Mouse (Mus musculus) liver, embryonic 14.5 days (tissue): ENCODE measurements at regions not wholly inside any gene's neighbourhood (a gene's known extent, or its start where the extent isn't known, plus 50 kb on each side); places are given as distances from the start of the nearest gene placed in this dataset.

ENCODE experiments used
- ATAC-seq: fragments of 200-750 bp; cut with Nextera tagmentation; 2 replicates; pipeline ENCODE4 v1.8.0; 2017; ENCODE audit warnings: moderate number of reproducible peaks, mild to moderate bottlenecking, moderate library complexity; ENCODE audit not compliant: insufficient read depth
- DNase-seq, 3 experiments: peaks; one replicate each; pipeline ENCODE4 v3.0.0-alpha.2; 2012 to 2013; ENCODE audit warnings: low read depth in 3 of 3, low spot score in 3 of 3
- H3K27ac ChIP-seq: fragments of 300-500 bp; sonication (generic); 2 replicates; pipeline ENCODE4 v1.5.1; 2014; ENCODE audit warnings: moderate library complexity, mild to moderate bottlenecking, control low read depth, inconsistent platforms
- H3K27me3 ChIP-seq: fragments of 300-500 bp; sonication (generic); 2 replicates; pipeline ENCODE4 v1.6.1; 2014; ENCODE audit warnings: mild to moderate bottlenecking, low read length, moderate library complexity; ENCODE audit not compliant: control insufficient read depth, insufficient read depth
- H3K36me3 ChIP-seq: fragments of 300-500 bp; sonication (generic); replicated peaks from 2 replicates; pipeline ENCODE4 v1.6.1; 2014; ENCODE audit warnings: low read depth; ENCODE audit not compliant: control insufficient read depth, insufficient read depth
- H3K4me1 ChIP-seq, 2 experiments: fragments of 200-500 bp in 1 of 2; fragments of 300-500 bp in 1 of 2; sonication (generic) in 1 of 2; replicated peaks; 2 replicates each; pipeline ENCODE4 v1.6.1; 2012 to 2014; ENCODE audit warnings: antibody characterized with exemption in 1 of 2, inconsistent platforms in 1 of 2, low read length in 1 of 2; ENCODE audit not compliant: control insufficient read depth in 2 of 2, insufficient read depth in 2 of 2
- H3K4me2 ChIP-seq: fragments of 300-500 bp; sonication (generic); 2 replicates; pipeline ENCODE4 v1.6.1; 2014; ENCODE audit warnings: low read depth, mild to moderate bottlenecking, control low read depth, moderate library complexity
- H3K4me3 ChIP-seq, 2 experiments: fragments of 200-500 bp in 1 of 2; fragments of 300-500 bp in 1 of 2; sonication (generic) in 1 of 2; 2 replicates each; pipeline ENCODE4 v1.5.1; 2012 to 2014; ENCODE audit warnings: low read depth in 2 of 2, low read length in 2 of 2, mild to moderate bottlenecking in 2 of 2, control low read depth in 1 of 2, inconsistent platforms in 1 of 2, moderate library complexity in 1 of 2; ENCODE audit not compliant: insufficient read depth in 1 of 2
- H3K9ac ChIP-seq: fragments of 300-500 bp; sonication (generic); replicated peaks from 2 replicates; pipeline ENCODE4 v1.6.1; 2014; ENCODE audit warnings: mild to moderate bottlenecking, control low read depth, moderate library complexity
- H3K9me3 ChIP-seq: fragments of 300-500 bp; sonication (generic); 2 replicates; pipeline ENCODE4 v1.6.1; 2016; ENCODE audit warnings: low read length, mixed read lengths; ENCODE audit not compliant: control insufficient read depth
- CTCF ChIP-seq: IDR thresholded peaks from 2 replicates; pipeline ENCODE4 v1.5.1; 2016; ENCODE audit warnings: antibody characterized with exemption, low read depth, control low read depth
- EP300 ChIP-seq: IDR thresholded peaks from 2 replicates; pipeline ENCODE4 v1.6.1; 2016; ENCODE audit warnings: antibody characterized with exemption, low read depth
- WGBS: fragments of 180-500 bp; shearing (Covaris S2); extraction: QIAGEN DNeasy Blood & Tissue Kit; methylation state at CpG from one replicate; pipeline ENCODE4 v1.1.7; 2014; ENCODE audit not compliant: insufficient replicate concordance; 5-methylcytosine and 5-hydroxymethylcytosine counted together

DNA sequence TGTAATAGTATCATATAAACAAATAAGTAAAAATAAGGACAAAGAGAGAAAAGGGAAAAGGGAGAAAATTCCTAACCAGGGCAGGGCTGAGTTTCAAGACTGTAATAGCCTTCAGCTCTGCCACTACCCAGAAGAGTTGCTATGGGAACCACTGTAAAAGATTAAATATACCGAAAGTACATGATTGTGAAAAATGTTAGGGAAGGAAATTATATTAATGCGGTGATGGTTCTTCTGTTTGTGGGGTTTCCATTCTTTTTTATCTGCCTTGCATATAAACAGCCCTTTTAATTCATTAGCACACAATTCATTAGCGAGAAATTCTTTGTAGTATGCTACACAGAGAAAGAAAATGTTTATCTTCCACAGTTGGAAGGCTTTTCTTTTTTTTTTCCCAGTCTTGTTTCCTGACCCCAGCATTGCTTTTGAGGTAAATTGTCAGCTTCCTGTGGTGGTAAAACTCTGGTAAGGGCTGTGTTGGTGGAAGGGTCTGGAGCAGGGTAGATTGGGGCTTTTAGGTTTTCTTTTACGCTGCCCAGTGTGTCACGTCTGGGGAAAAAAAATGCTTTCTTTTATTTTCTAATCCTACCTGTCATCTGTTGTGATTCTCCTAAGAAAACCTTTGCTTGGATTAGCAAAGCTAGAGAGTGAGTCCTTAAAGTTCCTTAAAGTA lies 555.6 kb upstream of the Nrp1 start:
- no peak for TF ChIP-seq CTCF
- no peak for TF ChIP-seq EP300
- H3K27me3 ChIP-seq, result no peaks in the 10 kb centered on the region
- no peak for ATAC-seq

DNA sequence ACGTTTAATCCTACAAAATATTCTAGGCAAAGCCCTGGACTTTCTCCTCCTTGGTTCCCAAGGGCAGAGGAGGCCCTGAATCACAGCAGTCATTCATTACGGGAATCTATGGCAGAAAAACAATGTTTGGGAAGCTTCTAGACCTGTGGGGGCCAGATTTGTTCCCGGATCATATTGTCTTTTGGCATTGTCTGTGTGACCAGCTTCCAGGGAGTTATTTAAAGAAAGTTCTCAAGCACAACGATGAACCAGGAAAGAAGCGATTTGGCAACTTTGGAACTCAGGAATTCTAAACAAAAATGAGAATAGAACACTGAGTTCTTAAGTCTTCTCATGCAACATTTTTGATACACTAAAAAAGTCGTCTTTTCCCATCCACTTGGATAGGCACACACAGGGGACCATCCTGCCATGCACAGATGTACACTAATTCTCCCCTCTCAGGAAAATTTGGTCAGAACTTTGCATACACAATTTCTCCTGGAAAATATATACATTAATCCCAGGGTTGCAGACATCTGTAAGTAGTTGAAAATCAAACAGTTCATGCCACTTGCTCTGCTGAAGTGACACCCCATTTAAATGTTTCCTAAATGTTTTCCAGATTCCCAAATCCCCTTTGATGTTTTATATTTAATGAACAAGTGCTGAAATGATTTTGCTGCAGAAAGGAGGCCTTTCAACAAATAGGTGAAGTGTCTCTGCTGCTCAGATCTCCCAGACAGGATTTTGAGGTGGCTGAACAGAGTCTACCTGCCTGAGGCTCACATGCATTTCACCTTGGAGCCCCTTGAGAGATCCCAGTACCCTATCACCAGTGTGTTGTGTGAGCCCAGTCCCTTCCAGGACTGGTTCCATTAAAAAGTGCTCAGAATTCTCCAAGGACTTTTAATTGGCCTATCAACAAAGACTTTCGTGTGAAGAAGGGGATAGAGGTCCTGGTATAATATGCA lies 548.9 kb upstream of the Nrp1 start:
- DNase-seq (no peak), ATAC-seq (no peak)
- H3K27me3 ChIP-seq, result no peaks in the 10 kb centered on the region
- no peak for TF ChIP-seq CTCF
- no peak for TF ChIP-seq EP300
- no peaks in the 10 kb centered on the region for H3K36me3 ChIP-seq
- H3K27ac ChIP-seq, result no peak overlapping the region
- H3K4me1 ChIP-seq, result no peaks in the 10 kb centered on the region
- no peak overlapping the region for H3K4me2 ChIP-seq
- no peaks in the 10 kb centered on the region for H3K9me3 ChIP-seq
- H3K4me3 ChIP-seq, result no peak overlapping the region
- no peak overlapping the region for H3K9ac ChIP-seq
- WGBS, result 50% methylated on average over 7 of the region's 7 CpGs

More for the DNA sequence above, 555.6 kb upstream of the Nrp1 start:
- Histone ChIP-seq H3K4me1 (no peaks in the 10 kb centered on the region; a peak in 1 of 4 replicates), H3K9ac (no peak overlapping the region), H3K27ac (no peak overlapping the region), H3K4me2 (no peak overlapping the region), H3K36me3 (no peaks in the 10 kb centered on the region), H3K9me3 (no peaks in the 10 kb centered on the region), H3K4me3 (no peak overlapping the region)
- DNase-seq, result no peak
- 19% methylated on average over 5 of the region's 5 CpGs for WGBS

DNA sequence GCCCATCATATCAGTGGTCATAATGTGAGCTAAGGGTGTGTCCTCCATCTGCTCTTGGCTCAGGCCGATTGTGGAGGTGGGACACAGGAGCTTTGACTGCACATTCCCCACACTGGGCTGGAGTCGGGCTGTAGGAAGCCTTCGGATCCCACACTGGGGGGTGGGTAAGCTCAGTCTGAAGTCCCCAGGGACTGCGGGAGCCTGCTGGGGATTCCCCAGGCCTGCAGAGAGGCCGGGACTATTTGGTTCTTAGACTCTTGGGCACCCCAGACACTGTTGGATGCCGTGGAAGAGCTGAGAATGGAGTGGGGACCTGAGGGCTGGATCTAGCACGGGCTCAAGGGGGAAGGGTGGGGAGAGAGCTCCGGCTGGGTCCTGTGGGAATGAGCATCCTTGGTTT lies 547.1 kb upstream of the Nrp1 start:
- no peak overlapping the region for H3K27ac ChIP-seq
- TF ChIP-seq CTCF, result no peak
- no peak for TF ChIP-seq EP300
- whole genome bisulfite sequencing, result 60% methylated on average over 8 of the region's 8 CpGs
- ATAC-seq, result no peak
- no peaks in the 10 kb centered on the region for H3K27me3 ChIP-seq
- H3K9me3 ChIP-seq, result no peaks in the 10 kb centered on the region
- H3K9ac ChIP-seq, result no peak overlapping the region
- DNase-seq, result no peak
- H3K36me3 ChIP-seq, result no peaks in the 10 kb centered on the region
- H3K4me2 ChIP-seq, result no peak overlapping the region
- H3K4me1 ChIP-seq, result no peaks in the 10 kb centered on the region
- no peak overlapping the region for H3K4me3 ChIP-seq

DNA sequence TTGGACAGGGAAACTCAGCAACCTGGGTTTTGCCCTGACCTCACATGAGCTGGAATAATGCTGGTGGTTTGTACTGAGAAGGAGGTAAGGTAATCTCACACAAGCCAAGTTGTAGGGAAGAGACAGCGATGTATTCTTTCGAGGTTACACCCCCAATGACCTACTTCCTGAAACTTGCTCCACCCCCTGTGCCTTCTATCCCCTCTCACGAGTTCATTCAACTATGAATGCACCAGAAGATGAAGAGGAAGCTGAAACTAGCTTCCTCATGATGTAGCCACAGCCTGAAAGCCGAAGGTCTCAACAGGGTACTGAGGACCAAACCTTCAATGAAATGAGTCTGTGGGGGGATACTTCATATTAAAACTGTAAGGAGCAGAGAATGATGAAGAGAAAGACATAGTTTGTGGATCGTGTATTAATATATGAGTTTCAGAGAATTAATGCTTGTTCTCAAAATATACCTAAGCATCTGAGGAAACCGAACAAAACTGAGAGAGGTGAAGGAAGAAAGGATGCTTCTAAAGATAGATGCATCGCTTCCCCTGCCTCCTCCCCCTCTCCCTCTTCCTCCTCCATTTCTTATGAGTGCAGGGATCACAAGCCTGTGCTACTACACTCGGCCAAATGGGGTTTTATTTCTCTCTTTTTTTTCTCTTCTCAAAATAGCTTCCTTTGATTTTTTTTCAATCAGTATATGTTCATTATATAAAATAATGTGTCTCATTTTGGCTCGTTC lies 543.5 kb upstream of the Nrp1 start:
- Histone ChIP-seq H3K4me2 (no peak overlapping the region), H3K9me3 (no peaks in the 10 kb centered on the region), H3K4me3 (no peak overlapping the region), H3K27ac (no peak overlapping the region), H3K4me1 (no peaks in the 10 kb centered on the region), H3K36me3 (no peaks in the 10 kb centered on the region), H3K27me3 (no peaks in the 10 kb centered on the region), H3K9ac (no peak overlapping the region)
- DNase-seq (no peak), ATAC-seq (no peak)
- 38% methylated on average over 9 of the region's 9 CpGs for WGBS
- TF ChIP-seq EP300, result no peak
- no peak for TF ChIP-seq CTCF
